Mouse (Mus musculus) heart, embryonic 12.5 days (tissue): ENCODE measurements at regions not wholly inside any gene's neighbourhood (a gene's known extent, or its start where the extent isn't known, plus 50 kb on each side); places are given as distances from the start of the nearest gene placed in this dataset.

ENCODE experiments used
- ATAC-seq: fragments of 200-750 bp; cut with Nextera tagmentation; 2 replicates; pipeline ENCODE4 v1.8.0; 2017; ENCODE audit warnings: moderate TSS enrichment, moderate library complexity; ENCODE audit not compliant: insufficient number of reproducible peaks, low FRiP score
- H3K27ac ChIP-seq: fragments of 300-500 bp; sonication (generic); 2 replicates; pipeline ENCODE4 v1.5.1; 2016; ENCODE audit warnings: mild to moderate bottlenecking, moderate library complexity; ENCODE audit not compliant: poor library complexity, severe bottlenecking
- H3K27me3 ChIP-seq: fragments of 300-500 bp; sonication (generic); replicated peaks from 2 replicates; pipeline ENCODE4 v1.6.1; 2016; ENCODE audit warnings: mild to moderate bottlenecking, moderate library complexity
- H3K36me3 ChIP-seq: fragments of 300-500 bp; sonication (generic); 2 replicates; pipeline ENCODE4 v1.6.1; 2016; ENCODE audit warnings: mild to moderate bottlenecking, moderate library complexity
- H3K4me1 ChIP-seq: fragments of 300-500 bp; sonication (generic); replicated peaks from 2 replicates; pipeline ENCODE4 v1.6.1; 2016; ENCODE audit warnings: mild to moderate bottlenecking
- H3K4me2 ChIP-seq: fragments of 300-500 bp; sonication (generic); 2 replicates; pipeline ENCODE4 v1.6.1; 2016; ENCODE audit warnings: mild to moderate bottlenecking, moderate library complexity
- H3K4me3 ChIP-seq: fragments of 300-500 bp; sonication (generic); 2 replicates; pipeline ENCODE4 v1.5.1; 2016; ENCODE audit warnings: mild to moderate bottlenecking
- H3K9ac ChIP-seq: fragments of 300-500 bp; sonication (generic); 2 replicates; pipeline ENCODE4 v1.6.1; 2016; ENCODE audit warnings: mild to moderate bottlenecking, moderate library complexity
- H3K9me3 ChIP-seq: fragments of 300-500 bp; sonication (generic); replicated peaks from 2 replicates; pipeline ENCODE4 v1.6.1; 2016; ENCODE audit warnings: mild to moderate bottlenecking, moderate library complexity
- WGBS: fragments of 180-500 bp; shearing (Covaris S2); methylation state at CpG from one replicate; pipeline ENCODE4 v1.1.7; 2016; 5-methylcytosine and 5-hydroxymethylcytosine counted together

- no peaks in the 10 kb centered on the region for H3K27me3 ChIP-seq
- H3K9me3 ChIP-seq, result no peaks in the 10 kb centered on the region
- no peaks in the 10 kb centered on the region for H3K36me3 ChIP-seq
- no peak overlapping the region for H3K9ac ChIP-seq
- 61% methylated on average over 4 of the region's 4 CpGs for WGBS
- H3K4me2 ChIP-seq, result no peak overlapping the region
- H3K27ac ChIP-seq, result no peak overlapping the region
- H3K4me3 ChIP-seq, result no peak overlapping the region
- ATAC-seq, result no peak
- H3K4me1 ChIP-seq, result no peaks in the 10 kb centered on the region
Observed at GRCm38 (mm10) chr1:137571190-137571904, 604.2 kb downstream of the Ptprc start.

- Histone ChIP-seq H3K4me3 (no peak overlapping the region), H3K36me3 (no peaks in the 10 kb centered on the region), H3K27ac (no peak overlapping the region), H3K9ac (no peak overlapping the region), H3K4me2 (no peak overlapping the region), H3K27me3 (no peaks in the 10 kb centered on the region), H3K9me3 (no peaks in the 10 kb centered on the region), H3K4me1 (no peaks in the 10 kb centered on the region)
- 84% methylated on average over 1 of the region's 1 CpGs for WGBS
- ATAC-seq, result no peak
Observed at GRCm38 (mm10) chr1:137567526-137567925, 607.3 kb upstream of the Nr5a2 start.

GRCm38 (mm10) chr1:137565573-137566048, 605.4 kb upstream of the Nr5a2 start:
- Histone ChIP-seq H3K4me2 (no peak overlapping the region), H3K27ac (no peak overlapping the region), H3K9ac (no peak overlapping the region), H3K4me3 (no peak overlapping the region), H3K9me3 (0 out of 2 replicates have a peak, but pooled peaks cover 1% of the 10 kb centered on the region), H3K36me3 (no peaks in the 10 kb centered on the region), H3K27me3 (no peaks in the 10 kb centered on the region), H3K4me1 (peaks cover 7% of the 10 kb centered on the region; the same call in 1 of the 2 replicates)
- WGBS, result 74% methylated on average over 4 of the region's 4 CpGs
- no peak for ATAC-seq

- Histone ChIP-seq H3K27me3 (no peaks in the 10 kb centered on the region), H3K27ac (no peak overlapping the region), H3K4me3 (no peak overlapping the region), H3K4me2 (no peak overlapping the region), H3K9ac (no peak overlapping the region), H3K36me3 (no peaks in the 10 kb centered on the region), H3K4me1 (peaks cover 11% of the 10 kb centered on the region; the same call in 1 of the 2 replicates), H3K9me3 (0 out of 2 replicates have a peak, but pooled peaks cover 3% of the 10 kb centered on the region)
- no peak for ATAC-seq
- WGBS, result 70% methylated on average over 3 of the region's 3 CpGs
Observed at GRCm38 (mm10) chr1:137561686-137562085, 601.4 kb upstream of the Nr5a2 start.

- Histone ChIP-seq H3K36me3 (no peaks in the 10 kb centered on the region), H3K9me3 (0 out of 2 replicates have a peak, but pooled peaks cover 3% of the 10 kb centered on the region), H3K4me3 (no peak overlapping the region), H3K9ac (no peak overlapping the region; the same call in 1 of the 2 replicates), H3K4me1 (peaks cover 11% of the 10 kb centered on the region; the same call in 1 of the 2 replicates), H3K27me3 (no peaks in the 10 kb centered on the region), H3K27ac (0 out of 2 replicates have a peak overlapping the region, but pooled peaks have one; percentile 33), H3K4me2 (0 out of 2 replicates have a peak overlapping the region, but pooled peaks have one; percentile 21)
- 39% methylated on average over 11 of the region's 11 CpGs for WGBS
- ATAC-seq, result no peak
Observed at GRCm38 (mm10) chr1:137560389-137561268, 600.4 kb upstream of the Nr5a2 start.

- ATAC-seq, result no peak
- Histone ChIP-seq H3K36me3 (no peaks in the 10 kb centered on the region), H3K27me3 (no peaks in the 10 kb centered on the region), H3K4me2 (no peak overlapping the region), H3K9ac (no peak overlapping the region), H3K4me1 (no peaks in the 10 kb centered on the region), H3K27ac (no peak overlapping the region), H3K9me3 (no peaks in the 10 kb centered on the region), H3K4me3 (no peak overlapping the region)
- 76% methylated on average over 1 of the region's 1 CpGs for WGBS
Observed at GRCm38 (mm10) chr1:137549659-137550058, 589.4 kb upstream of the Nr5a2 start.

- no peak overlapping the region for H3K4me2 ChIP-seq
- H3K4me3 ChIP-seq, result no peak overlapping the region
- no peaks in the 10 kb centered on the region for H3K4me1 ChIP-seq
- no peaks in the 10 kb centered on the region for H3K9me3 ChIP-seq
- no peaks in the 10 kb centered on the region for H3K27me3 ChIP-seq
- no peaks in the 10 kb centered on the region for H3K36me3 ChIP-seq
- no peak for ATAC-seq
- no peak overlapping the region for H3K27ac ChIP-seq
- H3K9ac ChIP-seq, result no peak overlapping the region
Observed at GRCm38 (mm10) chr1:137545666-137546065, 585.4 kb upstream of the Nr5a2 start.

GRCm38 (mm10) chr1:137543828-137544227, 583.6 kb upstream of the Nr5a2 start:
- Histone ChIP-seq H3K27ac (no peak overlapping the region), H3K4me2 (no peak overlapping the region), H3K9me3 (no peaks in the 10 kb centered on the region), H3K4me1 (no peaks in the 10 kb centered on the region), H3K9ac (no peak overlapping the region), H3K4me3 (no peak overlapping the region), H3K36me3 (no peaks in the 10 kb centered on the region), H3K27me3 (no peaks in the 10 kb centered on the region)
- no peak for ATAC-seq
- WGBS, result 74% methylated on average over 3 of the region's 3 CpGs

- Histone ChIP-seq H3K4me2 (no peak overlapping the region), H3K9me3 (no peaks in the 10 kb centered on the region), H3K27me3 (no peaks in the 10 kb centered on the region), H3K4me1 (no peaks in the 10 kb centered on the region), H3K27ac (no peak overlapping the region), H3K36me3 (no peaks in the 10 kb centered on the region), H3K4me3 (no peak overlapping the region), H3K9ac (no peak overlapping the region)
- ATAC-seq, result no peak
- WGBS, result 79% methylated on average over 9 of the region's 9 CpGs
Observed at GRCm38 (mm10) chr1:137541453-137541852, 581.2 kb upstream of the Nr5a2 start.

- Histone ChIP-seq H3K4me3 (no peak overlapping the region), H3K4me1 (no peaks in the 10 kb centered on the region), H3K9ac (no peak overlapping the region), H3K36me3 (no peaks in the 10 kb centered on the region), H3K9me3 (no peaks in the 10 kb centered on the region), H3K27ac (no peak overlapping the region), H3K4me2 (no peak overlapping the region), H3K27me3 (no peaks in the 10 kb centered on the region)
- ATAC-seq, result no peak
- WGBS, result 76% methylated on average over 12 of the region's 12 CpGs
Observed at GRCm38 (mm10) chr1:137539424-137540116, 579.3 kb upstream of the Nr5a2 start.

- H3K9ac ChIP-seq, result no peak overlapping the region
- no peaks in the 10 kb centered on the region for H3K9me3 ChIP-seq
- no peaks in the 10 kb centered on the region for H3K4me1 ChIP-seq
- H3K4me3 ChIP-seq, result no peak overlapping the region
- no peaks in the 10 kb centered on the region for H3K27me3 ChIP-seq
- no peak overlapping the region for H3K27ac ChIP-seq
- 81% methylated on average over 2 of the region's 2 CpGs for WGBS
- no peak overlapping the region for H3K4me2 ChIP-seq
- ATAC-seq, result no peak
- no peaks in the 10 kb centered on the region for H3K36me3 ChIP-seq
Observed at GRCm38 (mm10) chr1:137514750-137515149, 554.5 kb upstream of the Nr5a2 start.
